Mouse (Mus musculus) stomach, embryonic 14.5 days (tissue): ENCODE measurements at regions not wholly inside any gene's neighbourhood (a gene's known extent, or its start where the extent isn't known, plus 50 kb on each side); places are given as distances from the start of the nearest gene placed in this dataset.

Experiments
- ATAC-seq: fragments of 200-750 bp; cut with Nextera tagmentation; 2 replicates; pipeline ENCODE4 v1.8.0; 2017; ENCODE audit warnings: low read depth, moderate TSS enrichment; ENCODE audit not compliant: insufficient number of reproducible peaks, insufficient read depth, low FRiP score
- H3K27ac ChIP-seq: fragments of 300-500 bp; sonication (generic); 2 replicates; pipeline ENCODE4 v1.5.1; 2014; ENCODE audit warnings: mild to moderate bottlenecking, low read length, moderate library complexity, mixed read lengths
- H3K27me3 ChIP-seq: fragments of 300-500 bp; sonication (generic); 2 replicates; pipeline ENCODE4 v1.6.1; 2014; ENCODE audit warnings: low read length, control low read depth, mixed read lengths; ENCODE audit not compliant: control insufficient read depth, insufficient read depth
- H3K36me3 ChIP-seq: fragments of 300-500 bp; sonication (generic); 2 replicates; pipeline ENCODE4 v1.6.1; 2014; ENCODE audit warnings: mild to moderate bottlenecking, control low read depth, low read length, moderate library complexity, mixed read lengths; ENCODE audit not compliant: control insufficient read depth, insufficient read depth
- H3K4me1 ChIP-seq: fragments of 300-500 bp; sonication (generic); 2 replicates; pipeline ENCODE4 v1.6.1; 2014; ENCODE audit warnings: low read length, control low read depth, mixed read lengths; ENCODE audit not compliant: control insufficient read depth, insufficient read depth
- H3K4me2 ChIP-seq: fragments of 300-500 bp; sonication (generic); replicated peaks from 2 replicates; pipeline ENCODE4 v1.6.1; 2014; ENCODE audit warnings: low read depth, low read length, control low read depth
- H3K4me3 ChIP-seq: fragments of 300-500 bp; sonication (generic); 2 replicates; pipeline ENCODE4 v1.5.1; 2014; ENCODE audit warnings: low read depth, low read length, control low read depth
- H3K9ac ChIP-seq: fragments of 300-500 bp; sonication (generic); replicated peaks from 2 replicates; pipeline ENCODE4 v1.6.1; 2014; ENCODE audit warnings: low read depth, mild to moderate bottlenecking, control low read depth, low read length, moderate library complexity, mixed read lengths
- H3K9me3 ChIP-seq: fragments of 300-500 bp; sonication (generic); 2 replicates; pipeline ENCODE4 v1.6.1; 2016; ENCODE audit warnings: low read depth, low read length, control low read depth; ENCODE audit not compliant: control insufficient read depth
- WGBS: fragments of 180-500 bp; shearing (Covaris S2); extraction: QIAGEN DNeasy Blood & Tissue Kit; methylation state at CpG from one replicate; pipeline ENCODE4 v1.1.7; 2014; 5-methylcytosine and 5-hydroxymethylcytosine counted together

- H3K36me3 ChIP-seq: no peaks in the 10 kb centered on the region
- no peaks in the 10 kb centered on the region for H3K9me3 ChIP-seq
- ATAC-seq: no peak
- H3K27ac ChIP-seq: no peak overlapping the region
- no peak overlapping the region for H3K4me3 ChIP-seq
- H3K4me2 ChIP-seq: no peak overlapping the region
- no peak overlapping the region for H3K9ac ChIP-seq
- no peaks in the 10 kb centered on the region for H3K27me3 ChIP-seq
- WGBS: 89% methylated on average over 8 of the region's 8 CpGs
- peaks cover 8% of the 10 kb centered on the region for H3K4me1 ChIP-seq
Measured at GRCm38 (mm10) chr2:45408136-45408535, 290.9 kb upstream of the Zeb2 start.

- Histone ChIP-seq H3K4me1 (no peaks in the 10 kb centered on the region), H3K27ac (no peak overlapping the region), H3K27me3 (no peaks in the 10 kb centered on the region), H3K4me3 (no peak overlapping the region), H3K9me3 (no peaks in the 10 kb centered on the region), H3K4me2 (no peak overlapping the region), H3K9ac (no peak overlapping the region), H3K36me3 (no peaks in the 10 kb centered on the region)
- no peak for ATAC-seq
Measured at GRCm38 (mm10) chr2:45389902-45390492, 272.8 kb upstream of the Zeb2 start.

GRCm38 (mm10) chr2:45371268-45371667, 254.1 kb upstream of the Zeb2 start:
- Histone ChIP-seq H3K4me2 (no peak overlapping the region), H3K4me3 (no peak overlapping the region), H3K36me3 (no peaks in the 10 kb centered on the region), H3K27ac (no peak overlapping the region), H3K9me3 (no peaks in the 10 kb centered on the region), H3K4me1 (no peaks in the 10 kb centered on the region), H3K9ac (no peak overlapping the region), H3K27me3 (no peaks in the 10 kb centered on the region)
- WGBS: 69% methylated on average over 4 of the region's 4 CpGs
- ATAC-seq: no peak

GRCm38 (mm10) chr2:45370615-45370968, 253.4 kb upstream of the Zeb2 start:
- H3K4me3 ChIP-seq: no peak overlapping the region
- H3K4me1 ChIP-seq: no peaks in the 10 kb centered on the region
- H3K27ac ChIP-seq: no peak overlapping the region
- WGBS: 20% methylated on average over 1 of the region's 1 CpGs
- H3K9me3 ChIP-seq: no peaks in the 10 kb centered on the region
- no peaks in the 10 kb centered on the region for H3K27me3 ChIP-seq
- no peak overlapping the region for H3K9ac ChIP-seq
- H3K36me3 ChIP-seq: no peaks in the 10 kb centered on the region
- no peak for ATAC-seq
- no peak overlapping the region for H3K4me2 ChIP-seq

GRCm38 (mm10) chr2:45369914-45370614, 252.9 kb upstream of the Zeb2 start:
- ATAC-seq: no peak
- H3K9me3 ChIP-seq: no peaks in the 10 kb centered on the region
- H3K36me3 ChIP-seq: no peaks in the 10 kb centered on the region
- no peak overlapping the region for H3K4me2 ChIP-seq
- WGBS: 66% methylated on average over 5 of the region's 5 CpGs
- no peaks in the 10 kb centered on the region for H3K27me3 ChIP-seq
- no peaks in the 10 kb centered on the region for H3K4me1 ChIP-seq
- H3K4me3 ChIP-seq: no peak overlapping the region
- no peak overlapping the region for H3K27ac ChIP-seq
- H3K9ac ChIP-seq: no peak overlapping the region

GRCm38 (mm10) chr2:45369432-45369831, 252.2 kb upstream of the Zeb2 start:
- no peak overlapping the region for H3K4me3 ChIP-seq
- no peak overlapping the region for H3K4me2 ChIP-seq
- WGBS: 73% methylated on average over 4 of the region's 4 CpGs
- no peak overlapping the region for H3K27ac ChIP-seq
- no peaks in the 10 kb centered on the region for H3K27me3 ChIP-seq
- no peak for ATAC-seq
- no peaks in the 10 kb centered on the region for H3K4me1 ChIP-seq
- H3K9me3 ChIP-seq: no peaks in the 10 kb centered on the region
- H3K9ac ChIP-seq: no peak overlapping the region
- H3K36me3 ChIP-seq: no peaks in the 10 kb centered on the region

- Histone ChIP-seq H3K36me3 (no peaks in the 10 kb centered on the region), H3K4me1 (no peaks in the 10 kb centered on the region), H3K9ac (no peak overlapping the region), H3K4me3 (no peak overlapping the region), H3K9me3 (no peaks in the 10 kb centered on the region), H3K27me3 (no peaks in the 10 kb centered on the region), H3K4me2 (no peak overlapping the region), H3K27ac (no peak overlapping the region)
- ATAC-seq: no peak
- WGBS: 63% methylated on average over 10 of the region's 10 CpGs
Measured at GRCm38 (mm10) chr2:45367436-45368193, 250.4 kb upstream of the Zeb2 start.

- Histone ChIP-seq H3K27ac (no peak overlapping the region), H3K9ac (no peak overlapping the region), H3K4me1 (peaks cover 4% of the 10 kb centered on the region; the same call in 1 of the 2 replicates), H3K27me3 (no peaks in the 10 kb centered on the region), H3K4me2 (no peak overlapping the region), H3K4me3 (no peak overlapping the region), H3K36me3 (no peaks in the 10 kb centered on the region), H3K9me3 (no peaks in the 10 kb centered on the region)
- WGBS: 82% methylated on average over 7 of the region's 7 CpGs
- no peak for ATAC-seq
Measured at GRCm38 (mm10) chr2:45357266-45357665, 240.1 kb upstream of the Zeb2 start.
